Comparison of ENCODE assay signal across 12 mouse cellular contexts in the genomic region with DNA sequence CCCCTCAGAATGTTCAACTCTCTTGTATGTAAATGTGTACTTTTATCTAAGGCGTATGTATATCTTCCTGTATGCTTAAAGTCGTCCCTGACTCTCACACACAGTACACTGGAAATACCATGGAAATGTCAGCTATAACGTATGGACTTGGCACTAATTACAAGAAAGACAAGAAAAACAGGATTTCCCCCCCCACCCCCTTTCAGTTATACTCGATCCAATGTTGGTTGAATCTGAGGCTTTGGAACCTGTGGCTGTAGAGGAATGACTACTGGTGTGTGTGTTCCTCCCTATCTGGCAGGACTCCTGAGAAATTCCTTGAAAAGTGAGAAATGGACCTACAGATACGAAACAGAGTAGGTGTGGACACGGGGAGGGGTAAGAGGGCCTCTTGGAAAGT. TPM values are rescaled to one million over a fixed set of nuclear protein-coding genes. Genes with fewer than 3 reads are reported as not detected.
A peak's percentile ranks its signal among the peaks of the same experiment; 100 is the strongest.
DNase-seq lines count a peak whose midpoint lies in the region; ATAC-seq and TF ChIP-seq lines count a peak whose summit lies in the region.
"Had no signal": no experiment of that assay in that cellular context is flagged by ENCODE, and none has a peak within 500 bp of the region (broad histone marks: within the 10 kb centered on the region; RNA-seq: fewer than 3 reads in every experiment).

No protein-coding gene starts in this region.

- no peak overlapping the region for H3K9ac ChIP-seq in forebrain, postnatal 0 days
- H3K9ac ChIP-seq in forebrain, embryonic 12.5 days: no peak overlapping the region
- no peak overlapping the region for H3K9ac ChIP-seq in kidney, embryonic 16.5 days (replicated peaks; ENCODE audit: low read length)
- H3K9ac ChIP-seq in embryonic facial prominence, embryonic 13.5 days: no peak overlapping the region
- H3K9ac ChIP-seq in limb, embryonic 15.5 days: no peak overlapping the region

- H3K4me1 ChIP-seq in forebrain, postnatal 0 days (ENCODE audit: insufficient read depth): peaks cover 8% of the 10 kb centered on the region
- H3K4me1 ChIP-seq in forebrain, embryonic 12.5 days: peaks cover 17% of the 10 kb centered on the region
- H3K4me1 ChIP-seq in kidney, embryonic 16.5 days (ENCODE audit: insufficient read depth, low read length): peaks cover 24% of the 10 kb centered on the region
- no peaks in the 10 kb centered on the region for H3K4me1 ChIP-seq in kidney, adult 2 months (ENCODE audit: control insufficient read depth, insufficient read depth, low read length)
- H3K4me1 ChIP-seq in embryonic facial prominence, embryonic 13.5 days: peaks cover 45% of the 10 kb centered on the region
- peaks cover 40% of the 10 kb centered on the region for H3K4me1 ChIP-seq in limb, embryonic 15.5 days

- TF ChIP-seq POLR2A in kidney, adult 2 months (IDR thresholded peaks at IDR 0.05; ENCODE audit: low read depth, low read length): no peak

- 89% methylated on average over 6 of the region's 6 CpGs for WGBS in forebrain, postnatal 0 days
- 90% methylated on average over 6 of the region's 6 CpGs for WGBS in forebrain, embryonic 12.5 days
- 64% methylated on average over 6 of the region's 6 CpGs for WGBS in kidney, embryonic 16.5 days
- WGBS in kidney, adult 2 months: 89% methylated on average over 6 of the region's 6 CpGs
- 76% methylated on average over 6 of the region's 6 CpGs for WGBS in embryonic facial prominence, embryonic 13.5 days
- 56% methylated on average over 6 of the region's 6 CpGs for WGBS in limb, embryonic 15.5 days

- no peak for TF ChIP-seq CTCF in forebrain, postnatal 0 days (IDR thresholded peaks at IDR 0.05; ENCODE audit: low read depth)
- no peak for TF ChIP-seq CTCF in kidney, adult 2 months (conservative IDR thresholded peaks at IDR 0.05; ENCODE audit: insufficient read depth, insufficient read length, low read depth, low read length)

- no peaks in the 10 kb centered on the region for H3K27me3 ChIP-seq in forebrain, postnatal 0 days (ENCODE audit: insufficient read depth, low read length)
- 0 out of 2 replicates have a peak, but pooled peaks cover 8% of the 10 kb centered on the region for H3K27me3 ChIP-seq in forebrain, embryonic 12.5 days
- no peaks in the 10 kb centered on the region for H3K27me3 ChIP-seq in kidney, embryonic 16.5 days (ENCODE audit: insufficient read depth, low read length)
- H3K27me3 ChIP-seq in kidney, adult 2 months (replicated peaks; ENCODE audit: control insufficient read depth, insufficient read depth, low read length): no peaks in the 10 kb centered on the region
- no peaks in the 10 kb centered on the region for H3K27me3 ChIP-seq in embryonic facial prominence, embryonic 13.5 days
- H3K27me3 ChIP-seq in limb, embryonic 15.5 days: no peaks in the 10 kb centered on the region
- H3K27me3 ChIP-seq: megakaryocyte, embryonic 14.5 days had no signal

- H3K9me3 ChIP-seq in forebrain, postnatal 0 days (ENCODE audit: low read length): no peaks in the 10 kb centered on the region
- H3K9me3 ChIP-seq in forebrain, embryonic 12.5 days: no peaks in the 10 kb centered on the region
- H3K9me3 ChIP-seq in kidney, embryonic 16.5 days (ENCODE audit: low read length): no peaks in the 10 kb centered on the region
- no peaks in the 10 kb centered on the region for H3K9me3 ChIP-seq in embryonic facial prominence, embryonic 13.5 days
- H3K9me3 ChIP-seq in limb, embryonic 15.5 days: no peaks in the 10 kb centered on the region
- H3K9me3 ChIP-seq: megakaryocyte, embryonic 14.5 days had no signal

- H3K4me2 ChIP-seq in forebrain, postnatal 0 days (ENCODE audit: low read depth): no peak overlapping the region
- H3K4me2 ChIP-seq in forebrain, embryonic 12.5 days: no peak overlapping the region
- no peak overlapping the region for H3K4me2 ChIP-seq in kidney, embryonic 16.5 days (replicated peaks; ENCODE audit: low read depth, low read length)
- peak overlapping the region; percentile 38; the same call in 1 of the 2 replicates for H3K4me2 ChIP-seq in embryonic facial prominence, embryonic 13.5 days
- no peak overlapping the region for H3K4me2 ChIP-seq in limb, embryonic 15.5 days
- H3K4me2 ChIP-seq: liver, embryonic 11.5 days had no signal

- DNase-seq in forebrain, postnatal 0 days: no peak
- DNase-seq in kidney, adult 2 months: no peak
- DNase-seq in cerebellum, postnatal 25 days: no peak
- no peak for DNase-seq in thymus, postnatal 10 days (ENCODE audit: low spot score in 2 of 2)
- DNase-seq: adrenal gland, postnatal 14 days; cerebellum, adult 11 months had no signal

- no peak overlapping the region for H3K4me3 ChIP-seq in forebrain, postnatal 0 days (ENCODE audit: low read depth, low read length)
- H3K4me3 ChIP-seq in forebrain, embryonic 12.5 days (replicated peaks): no peak overlapping the region
- no peak overlapping the region for H3K4me3 ChIP-seq in kidney, embryonic 16.5 days (ENCODE audit: low read length)
- H3K4me3 ChIP-seq in kidney, adult 2 months (ENCODE audit: insufficient read depth, low read depth, low read length): no peak overlapping the region
- no peak overlapping the region for H3K4me3 ChIP-seq in embryonic facial prominence, embryonic 13.5 days
- no peak overlapping the region for H3K4me3 ChIP-seq in limb, embryonic 15.5 days
- H3K4me3 ChIP-seq: megakaryocyte, embryonic 14.5 days had no signal

- H3K27ac ChIP-seq in forebrain, postnatal 0 days (ENCODE audit: low read depth, low read length): peak overlapping the region; percentile 67; the same call in 1 of the 2 replicates
- no peak overlapping the region for H3K27ac ChIP-seq in forebrain, embryonic 12.5 days
- H3K27ac ChIP-seq in kidney, embryonic 16.5 days (ENCODE audit: low read length): peak overlapping the region; percentile 77; the same call in 1 of the 2 replicates
- H3K27ac ChIP-seq in kidney, adult 2 months (ENCODE audit: insufficient read depth, low read depth, low read length): no peak overlapping the region
- peak overlapping the region; percentile 93 for H3K27ac ChIP-seq in embryonic facial prominence, embryonic 13.5 days
- peak overlapping the region; percentile 92 for H3K27ac ChIP-seq in limb, embryonic 15.5 days

- ATAC-seq in forebrain, postnatal 0 days: no peak
- no peak for ATAC-seq in forebrain, embryonic 12.5 days (ENCODE audit: low FRiP score)
- ATAC-seq in kidney, embryonic 16.5 days (ENCODE audit: low FRiP score, low TSS enrichment): no peak
- ATAC-seq in embryonic facial prominence, embryonic 13.5 days (ENCODE audit: insufficient number of reproducible peaks, insufficient read depth, low FRiP score, low TSS enrichment, low read depth): no peak
- no peak for ATAC-seq in limb, embryonic 15.5 days (ENCODE audit: insufficient number of reproducible peaks, low FRiP score, low TSS enrichment, low read depth)

- H3K36me3 ChIP-seq in forebrain, postnatal 0 days (ENCODE audit: insufficient read depth): no peaks in the 10 kb centered on the region
- no peaks in the 10 kb centered on the region for H3K36me3 ChIP-seq in forebrain, embryonic 12.5 days (replicated peaks)
- no peaks in the 10 kb centered on the region for H3K36me3 ChIP-seq in kidney, embryonic 16.5 days (ENCODE audit: insufficient read depth, low read length)
- H3K36me3 ChIP-seq in kidney, adult 2 months (ENCODE audit: control insufficient read depth, insufficient read depth, low read length): no peaks in the 10 kb centered on the region
- H3K36me3 ChIP-seq in embryonic facial prominence, embryonic 13.5 days: no peaks in the 10 kb centered on the region
- H3K36me3 ChIP-seq in limb, embryonic 15.5 days: no peaks in the 10 kb centered on the region

RNA-seq across cellular contexts. Expression of gene Traf3ip3, which starts 13.2 kb away (rescaled TPM):
- total RNA-seq in forebrain, postnatal 0 days (2014; rRNA removed): 0.69 and 1.8 TPM in 2 replicates
- polyA plus RNA-seq in forebrain, postnatal 0 days (2015; fragmentation: Nextera tagmentation; extraction: Ambion mirVana): 1.6 and 2.1 TPM in 2 replicates
- 0.31 and 1.0 TPM in 2 replicates for polyA plus RNA-seq in forebrain, embryonic 12.5 days (2016; fragmentation: Nextera tagmentation; extraction: Ambion mirVana)
- 2.0 and 2.1 TPM in 2 replicates for polyA plus RNA-seq in kidney, embryonic 16.5 days (2015; fragmentation: Nextera tagmentation; extraction: Ambion mirVana)
- polyA plus RNA-seq in kidney, adult 2 months (2012; rRNA removed): 0.52 and 3.2 TPM in 2 replicates
- polyA plus RNA-seq in embryonic facial prominence, embryonic 13.5 days (2015; fragmentation: Nextera tagmentation; extraction: Ambion mirVana): 3.4 and 4.7 TPM in 2 replicates
- 16.3 and 44.2 TPM in 2 replicates for polyA plus RNA-seq in limb, embryonic 15.5 days (2015; fragmentation: Nextera tagmentation; extraction: Ambion mirVana)

RNA-seq across cellular contexts. Expression of gene Lamb3, which starts 19.2 kb away (rescaled TPM):
- 1.5 and 3.6 TPM in 2 replicates for total RNA-seq in forebrain, postnatal 0 days (2014; rRNA removed)
- 0.98 and 1.1 TPM in 2 replicates for polyA plus RNA-seq in forebrain, postnatal 0 days (2015; fragmentation: Nextera tagmentation; extraction: Ambion mirVana)
- polyA plus RNA-seq in forebrain, embryonic 12.5 days (2016; fragmentation: Nextera tagmentation; extraction: Ambion mirVana): 0.31 and 0.77 TPM in 2 replicates
- polyA plus RNA-seq in kidney, embryonic 16.5 days (2015; fragmentation: Nextera tagmentation; extraction: Ambion mirVana): 1.2 and 2.3 TPM in 2 replicates
- 2.7 and 4.8 TPM in 2 replicates for polyA plus RNA-seq in kidney, adult 2 months (2012; rRNA removed)
- 6.7 and 9.4 TPM in 2 replicates for polyA plus RNA-seq in embryonic facial prominence, embryonic 13.5 days (2015; fragmentation: Nextera tagmentation; extraction: Ambion mirVana)
- polyA plus RNA-seq in limb, embryonic 15.5 days (2015; fragmentation: Nextera tagmentation; extraction: Ambion mirVana): 8.6 and 11.1 TPM in 2 replicates

RNA-seq across cellular contexts. Expression of gene A130010J15Rik, which starts 20.4 kb away (rescaled TPM):
- total RNA-seq in forebrain, postnatal 0 days (2014; rRNA removed): 16.2 and 18.2 TPM in 2 replicates
- 9.6 and 10.8 TPM in 2 replicates for polyA plus RNA-seq in forebrain, postnatal 0 days (2015; fragmentation: Nextera tagmentation; extraction: Ambion mirVana)
- 15.1 and 16.0 TPM in 2 replicates for polyA plus RNA-seq in forebrain, embryonic 12.5 days (2016; fragmentation: Nextera tagmentation; extraction: Ambion mirVana)
- 16.1 and 17.1 TPM in 2 replicates for polyA plus RNA-seq in kidney, embryonic 16.5 days (2015; fragmentation: Nextera tagmentation; extraction: Ambion mirVana)
- 2.3 and 2.8 TPM in 2 replicates for polyA plus RNA-seq in kidney, adult 2 months (2012; rRNA removed)
- polyA plus RNA-seq in embryonic facial prominence, embryonic 13.5 days (2015; fragmentation: Nextera tagmentation; extraction: Ambion mirVana): 18.9 and 19.2 TPM in 2 replicates
- 16.5 and 18.1 TPM in 2 replicates for polyA plus RNA-seq in limb, embryonic 15.5 days (2015; fragmentation: Nextera tagmentation; extraction: Ambion mirVana)

RNA-seq across cellular contexts. Expression of gene Irf6, which starts 35.3 kb away (rescaled TPM):
- total RNA-seq in forebrain, postnatal 0 days (2014; rRNA removed): 0.33 and 0.62 TPM in 2 replicates
- polyA plus RNA-seq in forebrain, postnatal 0 days (2015; fragmentation: Nextera tagmentation; extraction: Ambion mirVana): 0.29 and 0.48 TPM in 2 replicates
- polyA plus RNA-seq in forebrain, embryonic 12.5 days (2016; fragmentation: Nextera tagmentation; extraction: Ambion mirVana): 1.6 and 2.0 TPM in 2 replicates
- 18.2 and 18.6 TPM in 2 replicates for polyA plus RNA-seq in kidney, embryonic 16.5 days (2015; fragmentation: Nextera tagmentation; extraction: Ambion mirVana)
- polyA plus RNA-seq in kidney, adult 2 months (2012; rRNA removed): 30.6 and 37.9 TPM in 2 replicates
- polyA plus RNA-seq in embryonic facial prominence, embryonic 13.5 days (2015; fragmentation: Nextera tagmentation; extraction: Ambion mirVana): 33.4 and 37.7 TPM in 2 replicates
- 50.1 and 56.9 TPM in 2 replicates for polyA plus RNA-seq in limb, embryonic 15.5 days (2015; fragmentation: Nextera tagmentation; extraction: Ambion mirVana)

RNA-seq across cellular contexts. Expression of gene Diexf, which starts 58.2 kb away (rescaled TPM):
- 11.4 and 18.6 TPM in 2 replicates for total RNA-seq in forebrain, postnatal 0 days (2014; rRNA removed)
- polyA plus RNA-seq in forebrain, postnatal 0 days (2015; fragmentation: Nextera tagmentation; extraction: Ambion mirVana): 4.0 and 6.2 TPM in 2 replicates
- polyA plus RNA-seq in forebrain, embryonic 12.5 days (2016; fragmentation: Nextera tagmentation; extraction: Ambion mirVana): 9.5 and 9.7 TPM in 2 replicates
- polyA plus RNA-seq in kidney, embryonic 16.5 days (2015; fragmentation: Nextera tagmentation; extraction: Ambion mirVana): 10.0 and 10.3 TPM in 2 replicates
- polyA plus RNA-seq in kidney, adult 2 months (2012; rRNA removed): 13.0 and 13.5 TPM in 2 replicates
- 9.7 and 13.5 TPM in 2 replicates for polyA plus RNA-seq in embryonic facial prominence, embryonic 13.5 days (2015; fragmentation: Nextera tagmentation; extraction: Ambion mirVana)
- polyA plus RNA-seq in limb, embryonic 15.5 days (2015; fragmentation: Nextera tagmentation; extraction: Ambion mirVana): 7.3 and 10.3 TPM in 2 replicates

Comparison
In these comparisons a context has a peak if more than half of its experiments do, and no peak if none do; other contexts are left out.
1. H3K27ac ChIP-seq: peak in forebrain, postnatal 0 days (single experiment), kidney, embryonic 16.5 days (single experiment), embryonic facial prominence, embryonic 13.5 days (single experiment) and limb, embryonic 15.5 days (single experiment); none in forebrain, embryonic 12.5 days (single experiment) and kidney, adult 2 months (single experiment).